Mouse (Mus musculus) hindbrain, postnatal 0 days (tissue): ENCODE results near the gene Calb2. TPM values are rescaled to one million over a fixed set of nuclear protein-coding genes. Genes with fewer than 3 reads are reported as not detected.

Experiments
- ATAC-seq: fragments of 200-750 bp; cut with Nextera tagmentation; 2 replicates; pipeline ENCODE4 v1.8.0; 2017; ENCODE audit warnings: mild to moderate bottlenecking, moderate TSS enrichment, moderate library complexity
- DNase-seq: peaks from one replicate; pipeline ENCODE4 v3.0.0-alpha.2; 2015; ENCODE audit warnings: low spot score
- H3K27ac ChIP-seq: fragments of 300-500 bp; sonication (generic); 2 replicates; pipeline ENCODE4 v1.5.1; 2014; ENCODE audit warnings: mild to moderate bottlenecking
- H3K27me3 ChIP-seq: fragments of 300-500 bp; sonication (generic); 2 replicates; pipeline ENCODE4 v1.6.1; 2014; ENCODE audit warnings: low read length, mixed read lengths; ENCODE audit not compliant: insufficient read depth
- H3K36me3 ChIP-seq: fragments of 300-500 bp; sonication (generic); 2 replicates; pipeline ENCODE4 v1.6.1; 2014; ENCODE audit warnings: low read length, mixed read lengths; ENCODE audit not compliant: insufficient read depth
- H3K4me1 ChIP-seq: fragments of 300-500 bp; sonication (generic); 2 replicates; pipeline ENCODE4 v1.6.1; 2014; ENCODE audit warnings: antibody characterized with exemption, low read length, mixed read lengths; ENCODE audit not compliant: insufficient read depth
- H3K4me2 ChIP-seq: fragments of 300-500 bp; sonication (generic); 2 replicates; pipeline ENCODE4 v1.6.1; 2014; ENCODE audit warnings: low read depth, mild to moderate bottlenecking, low read length, moderate library complexity, mixed read lengths
- H3K4me3 ChIP-seq: fragments of 300-500 bp; sonication (generic); 2 replicates; pipeline ENCODE4 v1.5.1; 2014; ENCODE audit warnings: low read length
- H3K9ac ChIP-seq: fragments of 300-500 bp; sonication (generic); replicated peaks from 2 replicates; pipeline ENCODE4 v1.6.1; 2014; ENCODE audit warnings: mild to moderate bottlenecking, low read length, moderate library complexity, mixed read lengths
- H3K9me3 ChIP-seq: fragments of 300-500 bp; sonication (generic); 2 replicates; pipeline ENCODE4 v1.6.1; 2016; ENCODE audit warnings: low read length, mixed read lengths
- CTCF ChIP-seq: IDR thresholded peaks from 2 replicates; pipeline ENCODE4 v1.5.1; 2016; ENCODE audit warnings: antibody characterized with exemption, control low read depth, low read depth
- WGBS: fragments of 180-500 bp; shearing (Covaris S2); extraction: QIAGEN DNeasy Blood & Tissue Kit; methylation state at CpG from one replicate; pipeline ENCODE4 v1.1.7; 2014; 5-methylcytosine and 5-hydroxymethylcytosine counted together
- polyA plus RNA-seq: library from polyadenylated mRNA; unstranded; fragments of >200 nt; fragmentation: Nextera tagmentation; extraction: Ambion mirVana; gene quantifications from 2 replicates; pipeline ENCODE4 v1.2.1, GENCODE M21; 2015
- total RNA-seq: library from RNA; depleted of rRNA; stranded (reverse); fragments of >200 nt; gene quantifications from 2 replicates; pipeline ENCODE4 v1.2.3, GENCODE M21; 2014; rRNA removed

The Calb2 gene
- total and polyA plus RNA-seq, 2 experiments from 2014 or later, result 66.2 to 168 TPM

DNA sequence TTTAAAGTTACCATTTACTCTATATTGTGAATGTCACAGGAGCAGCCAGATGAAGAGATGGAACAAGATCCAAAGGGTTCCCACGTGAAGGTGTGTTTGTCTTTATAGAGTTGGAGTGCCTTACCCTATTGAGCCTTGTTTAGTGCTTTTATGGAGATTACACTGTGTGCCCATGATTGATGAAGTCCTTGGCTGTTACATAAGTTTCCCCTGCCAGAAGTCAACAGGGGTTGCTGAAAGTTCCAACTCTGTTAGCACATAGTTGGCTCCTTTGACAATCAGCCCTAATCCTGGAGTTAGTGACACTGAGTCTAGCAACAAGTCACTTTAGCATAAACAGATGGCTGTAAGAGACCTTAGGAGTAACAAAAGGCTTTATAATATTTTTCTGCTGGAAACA is 76.1 kb downstream of the Calb2 start:
- H3K4me2 ChIP-seq, result no peak overlapping the region
- 25% methylated on average over 1 of the region's 1 CpGs for WGBS
- ATAC-seq, result peak; percentile 71; the same call in 1 of the 2 replicates
- H3K27ac ChIP-seq, result no peak overlapping the region
- H3K36me3 ChIP-seq, result peaks cover 29% of the 10 kb centered on the region
- H3K9ac ChIP-seq, result no peak overlapping the region
- H3K4me1 ChIP-seq, result no peaks in the 10 kb centered on the region
- no peak for TF ChIP-seq CTCF
- H3K27me3 ChIP-seq, result no peaks in the 10 kb centered on the region
- no peak overlapping the region for H3K4me3 ChIP-seq
- H3K9me3 ChIP-seq, result peaks cover 11% of the 10 kb centered on the region; the same call in 1 of the 2 replicates
- DNase-seq, result peak; percentile 63

Other genes with a start within 250 kb of the Calb2 start
- 0.42 and 1.2 TPM in 2 replicates for gene Marveld3, start 206.0 kb downstream of the Calb2 start, total RNA-seq
- gene Marveld3, start 206.0 kb downstream of the Calb2 start, polyA plus RNA-seq, result 1.3 and 1.4 TPM in 2 replicates
- gene Tat, start 177.8 kb downstream of the Calb2 start, total RNA-seq, result not detected in 2 replicates
- not detected in 2 replicates for gene Tat, start 177.8 kb downstream of the Calb2 start, polyA plus RNA-seq
- not detected in 2 replicates for gene Chst4, start 128.5 kb downstream of the Calb2 start, total RNA-seq
- not detected in 2 replicates for gene Chst4, start 128.5 kb downstream of the Calb2 start, polyA plus RNA-seq
- gene Zfp612, start 88.5 kb downstream of the Calb2 start, total RNA-seq, result 11.7 and 12.3 TPM in 2 replicates
- 16.6 and 16.7 TPM in 2 replicates for gene Zfp612, start 88.5 kb downstream of the Calb2 start, polyA plus RNA-seq
- gene Gm21964, start 67.0 kb downstream of the Calb2 start, total RNA-seq, result not detected in 2 replicates
- not detected in 2 replicates for gene Gm21964, start 67.0 kb downstream of the Calb2 start, polyA plus RNA-seq
- not detected in 2 replicates for gene Gm17720, start 65.5 kb downstream of the Calb2 start, total RNA-seq
- not detected in 2 replicates for gene Gm17720, start 65.5 kb downstream of the Calb2 start, polyA plus RNA-seq
- 13.9 and 15.0 TPM in 2 replicates for gene Cmtr2, start 47.5 kb upstream of the Calb2 start, total RNA-seq
- gene Cmtr2, start 47.5 kb upstream of the Calb2 start, polyA plus RNA-seq, result 5.6 and 6.2 TPM in 2 replicates
- 0.54 and 0.73 TPM in 2 replicates for gene Hydin, start 98.8 kb upstream of the Calb2 start, total RNA-seq
- gene Hydin, start 98.8 kb upstream of the Calb2 start, polyA plus RNA-seq, result 0.39 and 0.48 TPM in 2 replicates